Mouse (Mus musculus): ENCODE results near the gene Srebf2. TPM values are rescaled to one million over a fixed set of nuclear protein-coding genes. Genes with fewer than 3 reads are reported as not detected.
A peak's percentile ranks its signal among the peaks of the same experiment; 100 is the strongest.

The Srebf2 gene
- polyA plus RNA-seq, 1 experiment from 2014 or later, result 161 TPM

GRCm38 (mm10) chr15:82151176-82151575 is 4.2 kb downstream of the Srebf2 start:
- no peak overlapping the region for H3K4me3 ChIP-seq (replicated peaks; ENCODE audit: low read length)
- H3K9me3 ChIP-seq (replicated peaks; ENCODE audit: control insufficient read depth, low read length), result no peaks in the 10 kb centered on the region
- H3K9ac ChIP-seq (ENCODE audit: low read length), result no peak overlapping the region
- H3K36me3 ChIP-seq (ENCODE audit: control insufficient read depth, insufficient read depth, low read length), result no peaks in the 10 kb centered on the region
- H3K27me3 ChIP-seq (ENCODE audit: control insufficient read depth, insufficient read depth, low read length), result no peaks in the 10 kb centered on the region
- ATAC-seq (ENCODE audit: insufficient read depth, low FRiP score), result no peak
- H3K4me1 ChIP-seq (ENCODE audit: control insufficient read depth, insufficient read depth, low read length), result peaks cover 37% of the 10 kb centered on the region
- H3K4me2 ChIP-seq (ENCODE audit: low read depth, low read length), result no peak overlapping the region
- WGBS, result 87% methylated on average over 4 of the region's 4 CpGs
- H3K27ac ChIP-seq (ENCODE audit: low read length), result no peak overlapping the region

GRCm38 (mm10) chr15:82152022-82152421 is 5.0 kb downstream of the Srebf2 start:
- H3K27ac ChIP-seq (ENCODE audit: low read length), result peak overlapping the region; percentile 57
- H3K27me3 ChIP-seq (ENCODE audit: control insufficient read depth, insufficient read depth, low read length), result no peaks in the 10 kb centered on the region
- no peaks in the 10 kb centered on the region for H3K36me3 ChIP-seq (ENCODE audit: control insufficient read depth, insufficient read depth, low read length)
- H3K4me3 ChIP-seq (replicated peaks; ENCODE audit: low read length), result 0 out of 2 replicates have a peak overlapping the region, but pooled peaks have one; percentile 8
- WGBS, result 73% methylated on average over 12 of the region's 12 CpGs
- no peaks in the 10 kb centered on the region for H3K9me3 ChIP-seq (replicated peaks; ENCODE audit: control insufficient read depth, low read length)
- no peak overlapping the region for H3K9ac ChIP-seq (ENCODE audit: low read length)
- peaks cover 33% of the 10 kb centered on the region for H3K4me1 ChIP-seq (ENCODE audit: control insufficient read depth, insufficient read depth, low read length)
- peak overlapping the region; percentile 29 for H3K4me2 ChIP-seq (ENCODE audit: low read depth, low read length)
- no peak for ATAC-seq (ENCODE audit: insufficient read depth, low FRiP score)

DNA sequence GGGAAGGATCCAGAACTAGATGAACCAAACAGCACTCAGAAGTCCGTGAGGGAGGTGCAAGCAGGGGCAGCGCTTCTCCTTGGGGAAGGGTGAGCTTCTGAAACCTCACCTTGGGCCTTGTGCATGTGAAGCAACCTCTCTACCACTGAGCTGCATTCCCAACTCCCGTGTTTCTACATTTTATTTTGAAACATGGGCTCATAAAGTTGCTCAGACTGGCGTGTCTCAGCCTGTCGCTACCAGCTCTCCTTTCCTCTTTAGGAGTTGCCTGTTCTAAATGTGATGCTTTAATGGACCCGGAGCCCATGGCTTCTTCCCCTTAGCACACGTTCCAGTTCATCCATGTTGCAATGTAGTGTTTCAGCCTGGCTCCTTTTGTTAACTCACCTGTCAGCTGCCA is 5.5 kb downstream of the Srebf2 start:
- Histone ChIP-seq H3K4me3 (replicated peaks; ENCODE audit: low read length) (0 out of 2 replicates have a peak overlapping the region, but pooled peaks have one; percentile 8), H3K27me3 (ENCODE audit: control insufficient read depth, insufficient read depth, low read length) (no peaks in the 10 kb centered on the region), H3K4me1 (ENCODE audit: control insufficient read depth, insufficient read depth, low read length) (peaks cover 36% of the 10 kb centered on the region), H3K9ac (ENCODE audit: low read length) (no peak overlapping the region), H3K4me2 (ENCODE audit: low read depth, low read length) (peak overlapping the region; percentile 29), H3K9me3 (replicated peaks; ENCODE audit: control insufficient read depth, low read length) (no peaks in the 10 kb centered on the region), H3K27ac (ENCODE audit: low read length) (peak overlapping the region; percentile 57), H3K36me3 (ENCODE audit: control insufficient read depth, insufficient read depth, low read length) (no peaks in the 10 kb centered on the region)
- ATAC-seq (ENCODE audit: insufficient read depth, low FRiP score), result no peak
- WGBS, result 72% methylated on average over 7 of the region's 7 CpGs

DNA sequence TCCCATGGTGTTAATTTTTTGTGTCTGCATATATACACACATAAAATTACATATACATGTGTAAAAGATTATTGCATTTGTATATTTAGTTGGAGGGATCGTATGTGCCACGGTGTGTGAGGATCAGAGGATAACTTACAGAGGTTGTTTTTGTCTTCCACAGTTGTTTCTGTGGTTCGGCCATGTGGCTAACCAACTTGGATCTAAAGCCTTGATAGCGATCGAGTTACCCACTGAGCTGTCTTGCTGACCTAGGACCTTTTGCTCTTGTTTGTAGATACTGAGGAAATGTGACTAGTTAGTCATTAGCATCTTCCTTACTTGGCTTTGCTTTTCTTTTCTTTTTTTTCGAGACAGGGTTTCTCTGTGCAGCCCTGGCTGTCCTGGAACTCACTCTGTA is 9.3 kb downstream of the Srebf2 start:
- H3K36me3 ChIP-seq (ENCODE audit: control insufficient read depth, insufficient read depth, low read length), result no peaks in the 10 kb centered on the region
- H3K9me3 ChIP-seq (replicated peaks; ENCODE audit: control insufficient read depth, low read length), result no peaks in the 10 kb centered on the region
- H3K27ac ChIP-seq (ENCODE audit: low read length), result no peak overlapping the region
- no peak overlapping the region for H3K4me2 ChIP-seq (ENCODE audit: low read depth, low read length)
- WGBS, result 92% methylated on average over 6 of the region's 6 CpGs
- ATAC-seq (ENCODE audit: insufficient read depth, low FRiP score), result no peak
- no peaks in the 10 kb centered on the region for H3K27me3 ChIP-seq (ENCODE audit: control insufficient read depth, insufficient read depth, low read length)
- H3K4me3 ChIP-seq (replicated peaks; ENCODE audit: low read length), result no peak overlapping the region
- peaks cover 46% of the 10 kb centered on the region for H3K4me1 ChIP-seq (ENCODE audit: control insufficient read depth, insufficient read depth, low read length)
- H3K9ac ChIP-seq (ENCODE audit: low read length), result no peak overlapping the region

DNA sequence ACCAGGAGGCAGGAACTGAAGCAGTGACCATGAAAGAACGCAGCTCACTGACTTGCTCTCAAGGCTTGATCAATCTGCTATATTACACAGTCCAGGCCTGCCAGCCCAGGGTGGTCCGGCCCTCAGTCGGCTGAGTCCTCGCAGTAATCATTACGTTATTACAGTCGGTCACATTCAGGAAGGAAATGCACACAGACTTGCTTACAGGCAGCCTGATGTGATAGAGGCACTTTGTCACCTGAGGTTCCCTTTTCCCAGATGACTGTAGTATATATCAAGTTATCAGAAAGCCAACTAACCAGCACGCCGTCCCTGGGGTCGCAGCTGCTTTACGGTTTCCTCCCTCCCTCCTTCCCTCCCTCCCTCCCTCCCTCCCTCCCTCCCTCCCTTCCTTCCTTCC is 9.9 kb downstream of the Srebf2 start:
- Histone ChIP-seq H3K27ac (ENCODE audit: low read length) (no peak overlapping the region), H3K9me3 (replicated peaks; ENCODE audit: control insufficient read depth, low read length) (no peaks in the 10 kb centered on the region), H3K4me2 (ENCODE audit: low read depth, low read length) (no peak overlapping the region), H3K27me3 (ENCODE audit: control insufficient read depth, insufficient read depth, low read length) (no peaks in the 10 kb centered on the region), H3K4me1 (ENCODE audit: control insufficient read depth, insufficient read depth, low read length) (peaks cover 50% of the 10 kb centered on the region), H3K4me3 (replicated peaks; ENCODE audit: low read length) (no peak overlapping the region), H3K36me3 (ENCODE audit: control insufficient read depth, insufficient read depth, low read length) (no peaks in the 10 kb centered on the region), H3K9ac (ENCODE audit: low read length) (no peak overlapping the region)
- WGBS, result 62% methylated on average over 10 of the region's 10 CpGs
- ATAC-seq (ENCODE audit: insufficient read depth, low FRiP score), result no peak

DNA sequence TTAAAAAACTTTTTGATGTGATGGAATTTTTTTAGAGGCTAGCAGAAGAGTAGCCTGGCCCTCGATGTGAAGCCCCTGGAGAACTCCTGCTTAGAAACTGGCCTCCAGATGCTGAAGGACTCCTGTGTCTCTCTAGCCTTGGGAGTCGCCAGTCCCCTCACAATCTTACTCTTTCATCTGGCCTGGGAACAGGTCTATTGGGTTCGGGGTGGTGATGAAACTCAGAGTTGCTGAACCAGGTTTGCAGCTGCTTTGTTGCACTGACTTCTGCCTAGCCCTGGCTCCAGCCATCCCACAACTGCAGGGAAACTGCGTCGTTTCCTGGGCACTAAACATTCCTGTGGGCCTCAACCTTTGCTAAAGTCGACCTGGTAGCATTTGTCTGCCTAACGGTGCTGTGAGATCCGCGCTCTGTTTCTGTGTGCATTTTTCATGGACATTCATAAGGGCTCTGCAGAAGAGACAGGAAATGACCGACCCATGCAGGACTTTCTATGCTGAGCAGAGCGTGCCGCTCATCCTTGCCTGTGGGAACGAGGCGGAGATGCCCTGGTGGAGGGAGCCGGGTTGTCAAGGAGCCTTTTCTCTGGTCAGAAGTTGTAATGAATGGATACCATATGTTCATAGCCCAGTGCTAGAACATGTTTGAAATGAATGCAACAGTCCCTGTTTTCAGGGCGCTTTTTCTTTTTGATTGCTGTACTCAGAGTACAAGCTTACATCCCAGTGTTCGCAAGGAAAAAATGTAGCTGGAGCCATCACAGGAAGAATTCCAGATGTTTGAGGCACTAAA is 11.5 kb downstream of the Srebf2 start:
- Histone ChIP-seq H3K27ac (ENCODE audit: low read length) (peak overlapping the region; percentile 84), H3K9ac (ENCODE audit: low read length) (peak overlapping the region; percentile 43; the same call in 1 of the 2 replicates), H3K27me3 (ENCODE audit: control insufficient read depth, insufficient read depth, low read length) (no peaks in the 10 kb centered on the region), H3K4me2 (ENCODE audit: low read depth, low read length) (no peak overlapping the region), H3K4me3 (replicated peaks; ENCODE audit: low read length) (no peak overlapping the region), H3K36me3 (ENCODE audit: control insufficient read depth, insufficient read depth, low read length) (no peaks in the 10 kb centered on the region), H3K4me1 (ENCODE audit: control insufficient read depth, insufficient read depth, low read length) (peaks cover 47% of the 10 kb centered on the region), H3K9me3 (replicated peaks; ENCODE audit: control insufficient read depth, low read length) (no peaks in the 10 kb centered on the region)
- 31% methylated on average over 17 of the region's 17 CpGs for WGBS
- ATAC-seq (ENCODE audit: insufficient read depth, low FRiP score), result no peak

GRCm38 (mm10) chr15:82159471-82159870 is 12.5 kb downstream of the Srebf2 start:
- ATAC-seq (ENCODE audit: insufficient read depth, low FRiP score), result no peak
- no peak overlapping the region for H3K9ac ChIP-seq (ENCODE audit: low read length)
- WGBS, result 77% methylated on average over 9 of the region's 9 CpGs
- H3K36me3 ChIP-seq (ENCODE audit: control insufficient read depth, insufficient read depth, low read length), result no peaks in the 10 kb centered on the region
- peaks cover 50% of the 10 kb centered on the region for H3K4me1 ChIP-seq (ENCODE audit: control insufficient read depth, insufficient read depth, low read length)
- no peaks in the 10 kb centered on the region for H3K27me3 ChIP-seq (ENCODE audit: control insufficient read depth, insufficient read depth, low read length)
- H3K4me3 ChIP-seq (replicated peaks; ENCODE audit: low read length), result no peak overlapping the region
- peak overlapping the region; percentile 84 for H3K27ac ChIP-seq (ENCODE audit: low read length)
- H3K4me2 ChIP-seq (ENCODE audit: low read depth, low read length), result no peak overlapping the region
- no peaks in the 10 kb centered on the region for H3K9me3 ChIP-seq (replicated peaks; ENCODE audit: control insufficient read depth, low read length)

- WGBS, result 57% methylated on average over 11 of the region's 11 CpGs
- Histone ChIP-seq H3K9ac (ENCODE audit: low read length) (no peak overlapping the region), H3K27me3 (ENCODE audit: control insufficient read depth, insufficient read depth, low read length) (no peaks in the 10 kb centered on the region), H3K4me2 (ENCODE audit: low read depth, low read length) (no peak overlapping the region), H3K4me3 (replicated peaks; ENCODE audit: low read length) (no peak overlapping the region), H3K27ac (ENCODE audit: low read length) (peak overlapping the region; percentile 36; the same call in 1 of the 2 replicates), H3K4me1 (ENCODE audit: control insufficient read depth, insufficient read depth, low read length) (peaks cover 54% of the 10 kb centered on the region), H3K9me3 (replicated peaks; ENCODE audit: control insufficient read depth, low read length) (no peaks in the 10 kb centered on the region), H3K36me3 (ENCODE audit: control insufficient read depth, insufficient read depth, low read length) (no peaks in the 10 kb centered on the region)
- no peak for ATAC-seq (ENCODE audit: insufficient read depth, low FRiP score)
These were observed 14.0 kb downstream of the Srebf2 start for GRCm38 (mm10) chr15:82160731-82161640.

All from stomach, embryonic 16.5 days (tissue).